Mouse (Mus musculus): ENCODE data around the gene Gif. TPM values are rescaled to one million over a fixed set of nuclear protein-coding genes. Genes with fewer than 3 reads are reported as not detected.
A peak's percentile ranks its signal among the peaks of the same experiment; 100 is the strongest.

The Gif gene
- polyA plus RNA-seq, 1 experiment: not detected

GRCm38 (mm10) chr19:11736455-11736854 lies 10.9 kb upstream of the Gif start:
- WGBS: 33% methylated on average over 1 of the region's 1 CpGs
- no peak for TF ChIP-seq CTCF (IDR thresholded peaks at IDR 0.05; ENCODE audit: control insufficient read depth, insufficient read depth, low read length)
- TF ChIP-seq POLR2A (IDR thresholded peaks at IDR 0.05; ENCODE audit: borderline replicate concordance, control insufficient read depth, low read depth, low read length): no peak
- Histone ChIP-seq H3K27ac (ENCODE audit: control insufficient read depth, insufficient read depth, low read depth, low read length, poor library complexity) (no peak overlapping the region), H3K4me1 (ENCODE audit: control insufficient read depth, insufficient read depth, low read length) (no peaks in the 10 kb centered on the region), H3K4me3 (replicated peaks; ENCODE audit: control insufficient read depth, low read depth, low read length) (no peak overlapping the region)

GRCm38 (mm10) chr19:11745680-11746079 lies 1.7 kb upstream of the Gif start:
- TF ChIP-seq POLR2A (IDR thresholded peaks at IDR 0.05; ENCODE audit: borderline replicate concordance, control insufficient read depth, low read depth, low read length) (no peak), CTCF (IDR thresholded peaks at IDR 0.05; ENCODE audit: control insufficient read depth, insufficient read depth, low read length) (no peak)
- Histone ChIP-seq H3K4me3 (replicated peaks; ENCODE audit: control insufficient read depth, low read depth, low read length) (no peak overlapping the region), H3K4me1 (ENCODE audit: control insufficient read depth, insufficient read depth, low read length) (no peaks in the 10 kb centered on the region; the same call in 1 of the 2 replicates), H3K27ac (ENCODE audit: control insufficient read depth, insufficient read depth, low read depth, low read length, poor library complexity) (no peak overlapping the region)

GRCm38 (mm10) chr19:11765059-11765458 lies 17.7 kb downstream of the Gif start:
- no peak overlapping the region for H3K27ac ChIP-seq (ENCODE audit: control insufficient read depth, insufficient read depth, low read depth, low read length, poor library complexity)
- peaks cover 2% of the 10 kb centered on the region for H3K4me1 ChIP-seq (ENCODE audit: control insufficient read depth, insufficient read depth, low read length)
- no peak overlapping the region for H3K4me3 ChIP-seq (replicated peaks; ENCODE audit: control insufficient read depth, low read depth, low read length)
- 71% methylated on average over 3 of the region's 3 CpGs for WGBS
- TF ChIP-seq CTCF (IDR thresholded peaks at IDR 0.05; ENCODE audit: control insufficient read depth, insufficient read depth, low read length) (no peak), POLR2A (IDR thresholded peaks at IDR 0.05; ENCODE audit: borderline replicate concordance, control insufficient read depth, low read depth, low read length) (no peak)

- H3K4me1 ChIP-seq (ENCODE audit: control insufficient read depth, insufficient read depth, low read length): peaks cover 2% of the 10 kb centered on the region
- H3K27ac ChIP-seq (ENCODE audit: control insufficient read depth, insufficient read depth, low read depth, low read length, poor library complexity): peak overlapping the region; percentile 74
- no peak overlapping the region for H3K4me3 ChIP-seq (replicated peaks; ENCODE audit: control insufficient read depth, low read depth, low read length)
- TF ChIP-seq POLR2A (IDR thresholded peaks at IDR 0.05; ENCODE audit: borderline replicate concordance, control insufficient read depth, low read depth, low read length) (no peak), CTCF (IDR thresholded peaks at IDR 0.05; ENCODE audit: control insufficient read depth, insufficient read depth, low read length) (no peak)
- WGBS: 13% methylated on average over 4 of the region's 4 CpGs
Observed at GRCm38 (mm10) chr19:11766413-11766812, 19.1 kb downstream of the Gif start.

- no peak overlapping the region for H3K27ac ChIP-seq (ENCODE audit: control insufficient read depth, insufficient read depth, low read depth, low read length, poor library complexity)
- H3K4me3 ChIP-seq (replicated peaks; ENCODE audit: control insufficient read depth, low read depth, low read length): no peak overlapping the region
- TF ChIP-seq CTCF (IDR thresholded peaks at IDR 0.05; ENCODE audit: control insufficient read depth, insufficient read depth, low read length) (peak; percentile 80), POLR2A (IDR thresholded peaks at IDR 0.05; ENCODE audit: borderline replicate concordance, control insufficient read depth, low read depth, low read length) (no peak)
- 2% methylated on average over 3 of the region's 3 CpGs for WGBS
- H3K4me1 ChIP-seq (ENCODE audit: control insufficient read depth, insufficient read depth, low read length): peaks cover 2% of the 10 kb centered on the region
Observed at GRCm38 (mm10) chr19:11768163-11768562, 20.8 kb downstream of the Gif start.

- Histone ChIP-seq H3K4me1 (ENCODE audit: control insufficient read depth, insufficient read depth, low read length) (peaks cover 2% of the 10 kb centered on the region), H3K4me3 (replicated peaks; ENCODE audit: control insufficient read depth, low read depth, low read length) (no peak overlapping the region), H3K27ac (ENCODE audit: control insufficient read depth, insufficient read depth, low read depth, low read length, poor library complexity) (no peak overlapping the region)
- TF ChIP-seq POLR2A (IDR thresholded peaks at IDR 0.05; ENCODE audit: borderline replicate concordance, control insufficient read depth, low read depth, low read length) (no peak), CTCF (IDR thresholded peaks at IDR 0.05; ENCODE audit: control insufficient read depth, insufficient read depth, low read length) (no peak)
- 87% methylated on average over 5 of the region's 5 CpGs for WGBS
Observed at GRCm38 (mm10) chr19:11769257-11769920, 22.0 kb downstream of the Gif start.

- Histone ChIP-seq H3K4me1 (ENCODE audit: control insufficient read depth, insufficient read depth, low read length) (peaks cover 2% of the 10 kb centered on the region), H3K27ac (ENCODE audit: control insufficient read depth, insufficient read depth, low read depth, low read length, poor library complexity) (peak within 1 kb of the TSS; percentile 27; the same call in 1 of the 2 replicates), H3K4me3 (replicated peaks; ENCODE audit: control insufficient read depth, low read depth, low read length) (peak within 1 kb of the TSS; percentile 90)
- TF ChIP-seq CTCF (IDR thresholded peaks at IDR 0.05; ENCODE audit: control insufficient read depth, insufficient read depth, low read length): no peak
- peak; percentile 57; the same call in 1 of the 2 replicates for TF ChIP-seq POLR2A (IDR thresholded peaks at IDR 0.05; ENCODE audit: borderline replicate concordance, control insufficient read depth, low read depth, low read length)
- WGBS: under 1% methylated on average over 30 of the region's 30 CpGs
Observed at GRCm38 (mm10) chr19:11770205-11770892, 23.0 kb downstream of the Gif start, which contains the start of gene Mrpl16. Gene Mrpl16 (plus strand): TSS chr19:11770391.

GRCm38 (mm10) chr19:11777191-11777865 lies 30.0 kb downstream of the Gif start:
- Histone ChIP-seq H3K4me1 (ENCODE audit: control insufficient read depth, insufficient read depth, low read length) (no peaks in the 10 kb centered on the region), H3K27ac (ENCODE audit: control insufficient read depth, insufficient read depth, low read depth, low read length, poor library complexity) (no peak overlapping the region), H3K4me3 (replicated peaks; ENCODE audit: control insufficient read depth, low read depth, low read length) (no peak overlapping the region)
- no peak for TF ChIP-seq POLR2A (IDR thresholded peaks at IDR 0.05; ENCODE audit: borderline replicate concordance, control insufficient read depth, low read depth, low read length)
- no peak for TF ChIP-seq CTCF (IDR thresholded peaks at IDR 0.05; ENCODE audit: control insufficient read depth, insufficient read depth, low read length)
- 63% methylated on average over 7 of the region's 7 CpGs for WGBS

All from bone marrow, adult 2 months (tissue).